Mouse (Mus musculus): ENCODE results near the gene Med26.

DNA sequence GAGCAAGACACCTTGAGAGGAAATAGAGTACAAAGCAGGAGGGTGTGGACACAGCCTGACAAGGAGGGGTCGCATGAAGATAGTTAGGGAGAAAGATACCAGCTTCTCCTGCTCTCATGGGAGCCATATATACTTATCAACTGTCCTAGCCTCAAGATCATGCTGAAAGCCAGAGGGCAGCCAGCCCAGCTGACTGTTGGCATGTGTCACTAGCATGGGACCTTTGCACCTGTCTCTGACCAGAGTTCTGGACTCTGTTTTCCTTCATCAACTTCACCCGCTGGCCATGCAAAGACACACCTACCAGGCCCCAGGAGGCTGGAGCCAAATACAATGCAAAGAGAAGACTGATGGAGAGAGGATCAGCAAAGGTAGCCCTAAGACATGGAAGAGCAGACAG lies 78.8 kb downstream of the Med26 start:
- no peak for TF ChIP-seq CHD2 (IDR thresholded peaks at IDR 0.05; ENCODE audit: low read depth, low read length)
- TF ChIP-seq ZC3H11A (IDR thresholded peaks at IDR 0.05; ENCODE audit: borderline replicate concordance, low read depth, low read length), result no peak
- TF ChIP-seq MAFK (IDR thresholded peaks at IDR 0.05; ENCODE audit: insufficient read depth, low read depth, low read length), result no peak
- no peak for TF ChIP-seq HCFC1 (IDR thresholded peaks at IDR 0.05; ENCODE audit: borderline replicate concordance, insufficient read depth, low read length)
